Mouse (Mus musculus) ZHBTc4 (cell line): ENCODE results near the gene 4930442H23Rik.

Source experiments
- DNase-seq: peaks from one replicate; pipeline ENCODE4 v3.0.0-alpha.2; 2011; ENCODE audit warnings: low read depth, low spot score

4930442H23Rik gene

DNA sequence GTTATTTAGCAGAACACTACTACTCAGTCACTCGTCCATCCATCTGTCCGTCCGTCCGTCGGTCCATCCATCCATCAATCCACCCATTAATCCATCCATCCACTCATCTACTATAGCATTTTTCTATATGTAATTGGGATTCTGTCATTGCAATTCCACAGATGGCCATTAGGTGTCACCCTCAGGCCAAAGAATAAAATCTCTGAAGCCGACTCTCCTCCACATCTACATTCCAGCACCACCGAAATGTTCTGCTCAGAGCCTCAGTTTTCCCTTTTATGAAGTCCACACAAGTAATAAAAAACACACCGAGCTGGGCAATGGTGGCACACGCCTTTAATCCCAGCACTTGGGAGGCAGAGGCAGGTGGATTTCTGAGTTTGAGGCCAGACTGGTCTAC, 14.6 kb upstream of the 4930442H23Rik start:
- peak; percentile 75 for DNase-seq

DNA sequence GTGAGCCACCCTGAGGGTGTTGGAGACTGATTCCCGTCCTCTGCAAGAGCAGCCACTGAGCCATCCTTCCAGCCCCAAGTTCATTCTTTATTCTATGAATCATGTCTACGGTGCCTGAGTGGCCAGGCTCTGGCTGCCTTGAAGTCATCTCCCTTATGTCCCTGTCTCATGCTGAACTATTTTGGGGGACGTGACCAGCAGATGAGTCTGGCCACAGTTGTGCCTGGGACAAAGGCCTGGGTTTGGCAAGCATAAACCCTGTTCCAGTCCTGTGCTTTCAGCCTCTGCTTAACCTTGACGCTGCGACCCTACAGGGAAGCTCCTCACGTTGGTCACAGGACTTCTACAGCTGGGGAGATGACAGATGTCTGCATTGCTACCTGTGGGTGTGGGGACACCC, 13.7 kb upstream of the 4930442H23Rik start:
- DNase-seq, result no peak

DNA sequence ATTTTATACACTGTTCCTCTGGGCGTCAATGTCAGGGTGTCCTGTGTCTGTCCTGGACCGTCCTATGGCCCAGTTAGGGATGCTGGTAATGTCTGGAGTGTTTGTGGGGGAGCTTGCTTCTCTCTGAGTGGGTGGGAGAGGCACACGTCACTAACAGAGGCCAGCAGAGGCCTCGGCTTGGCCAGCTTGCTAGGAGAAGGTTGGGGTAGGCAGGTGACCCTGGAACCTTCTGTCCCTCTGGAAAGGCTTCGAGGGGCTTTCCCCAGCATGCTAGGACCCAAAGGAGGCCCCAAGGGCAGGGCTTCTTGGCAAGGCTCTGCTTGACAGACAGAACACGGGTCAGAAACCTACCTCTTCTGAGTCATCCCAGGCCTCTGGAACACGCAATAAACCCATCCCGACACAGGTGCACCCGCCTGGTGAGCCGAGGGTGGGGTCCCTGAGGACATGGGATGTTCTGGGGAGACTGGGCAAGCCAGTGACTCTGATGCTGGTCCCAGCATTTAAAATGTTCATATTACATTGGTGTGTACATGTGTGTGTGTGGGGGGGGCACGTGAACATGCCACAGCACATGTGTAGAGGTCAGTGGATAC, 12.9 kb upstream of the 4930442H23Rik start:
- no peak for DNase-seq

DNA sequence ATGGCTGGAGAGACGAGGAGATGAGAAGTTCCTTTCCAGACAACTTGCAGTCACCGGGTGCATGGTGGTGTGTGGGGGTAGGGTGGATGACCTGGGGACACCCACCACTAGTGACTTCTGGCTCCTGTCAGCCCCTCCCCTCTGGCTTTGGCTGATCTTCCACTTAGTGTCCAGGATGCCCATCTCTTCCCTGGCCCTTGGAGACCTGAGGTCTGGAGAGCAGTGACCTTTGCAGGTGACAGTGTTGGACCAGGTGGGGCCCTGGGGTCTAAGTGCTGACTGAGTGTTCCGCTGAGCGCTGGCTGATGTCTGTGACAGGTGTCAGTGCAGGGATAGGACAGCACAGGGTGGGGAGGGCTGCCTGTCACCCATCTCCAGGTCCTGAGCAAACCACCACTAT, 11.7 kb upstream of the 4930442H23Rik start:
- DNase-seq, result no peak

DNA sequence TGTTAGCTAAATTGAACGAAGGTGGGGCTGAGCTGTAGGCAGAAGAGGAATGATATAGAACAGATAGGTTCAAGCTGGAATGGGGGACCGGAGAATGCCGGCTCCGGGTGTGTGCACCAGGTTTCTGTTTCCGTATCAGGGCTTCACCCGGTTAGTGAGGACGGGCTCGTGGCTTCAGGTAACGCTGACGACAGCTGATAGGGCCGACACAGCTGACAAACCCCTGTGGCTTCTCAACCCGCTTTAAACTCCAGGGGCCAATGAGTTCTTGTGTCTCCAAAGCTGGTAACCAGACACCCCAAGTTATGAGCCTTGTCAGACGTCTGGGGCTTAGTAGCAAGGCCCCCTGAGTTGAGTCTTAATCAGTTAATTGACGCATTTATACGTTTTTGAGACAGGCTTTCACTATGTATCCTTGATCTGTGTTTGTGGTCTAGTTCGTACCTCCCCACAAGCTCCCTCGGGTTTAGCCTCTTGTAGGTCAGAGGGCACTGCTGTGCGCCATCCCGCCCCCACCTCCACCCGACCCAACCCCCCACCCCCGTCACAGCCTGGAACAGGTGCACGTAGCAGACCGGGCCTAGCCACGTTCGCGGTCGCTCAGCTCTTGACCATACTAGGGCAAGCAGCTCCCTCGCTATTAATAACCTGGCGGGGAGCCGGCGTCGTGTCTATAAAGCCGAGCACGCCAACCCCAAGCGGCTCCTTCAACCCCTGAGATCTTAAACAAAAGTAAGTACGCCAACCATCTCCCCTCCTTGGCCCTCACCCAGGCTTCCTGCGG, 10.5 kb upstream of the 4930442H23Rik start:
- no peak for DNase-seq

DNA sequence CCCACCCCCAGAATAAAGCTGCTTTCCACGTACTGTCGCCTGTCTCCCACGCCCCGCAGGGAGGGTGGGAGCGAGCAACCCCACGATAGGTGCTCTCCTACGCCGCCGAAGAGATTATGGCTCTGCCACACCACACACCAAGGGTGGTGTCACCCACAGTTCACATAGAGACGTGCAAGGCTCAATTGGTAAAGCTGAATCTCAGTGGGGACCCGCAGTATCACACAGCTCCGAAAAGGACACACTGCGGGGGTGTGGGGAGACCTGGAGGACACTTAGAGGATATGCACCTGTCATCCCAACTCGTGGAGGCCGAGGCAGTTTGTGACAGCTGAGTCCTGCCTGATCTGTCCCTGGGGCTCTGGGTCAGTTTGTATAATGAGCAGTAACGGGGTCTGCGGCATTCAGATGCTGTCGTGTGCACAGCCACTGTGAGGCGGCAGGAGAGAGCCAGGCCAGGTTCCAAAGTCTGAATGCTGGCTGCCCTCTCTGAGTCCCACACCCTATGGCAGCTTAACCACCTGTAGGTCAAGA, 9.4 kb upstream of the 4930442H23Rik start:
- DNase-seq, result peak; percentile 46

DNA sequence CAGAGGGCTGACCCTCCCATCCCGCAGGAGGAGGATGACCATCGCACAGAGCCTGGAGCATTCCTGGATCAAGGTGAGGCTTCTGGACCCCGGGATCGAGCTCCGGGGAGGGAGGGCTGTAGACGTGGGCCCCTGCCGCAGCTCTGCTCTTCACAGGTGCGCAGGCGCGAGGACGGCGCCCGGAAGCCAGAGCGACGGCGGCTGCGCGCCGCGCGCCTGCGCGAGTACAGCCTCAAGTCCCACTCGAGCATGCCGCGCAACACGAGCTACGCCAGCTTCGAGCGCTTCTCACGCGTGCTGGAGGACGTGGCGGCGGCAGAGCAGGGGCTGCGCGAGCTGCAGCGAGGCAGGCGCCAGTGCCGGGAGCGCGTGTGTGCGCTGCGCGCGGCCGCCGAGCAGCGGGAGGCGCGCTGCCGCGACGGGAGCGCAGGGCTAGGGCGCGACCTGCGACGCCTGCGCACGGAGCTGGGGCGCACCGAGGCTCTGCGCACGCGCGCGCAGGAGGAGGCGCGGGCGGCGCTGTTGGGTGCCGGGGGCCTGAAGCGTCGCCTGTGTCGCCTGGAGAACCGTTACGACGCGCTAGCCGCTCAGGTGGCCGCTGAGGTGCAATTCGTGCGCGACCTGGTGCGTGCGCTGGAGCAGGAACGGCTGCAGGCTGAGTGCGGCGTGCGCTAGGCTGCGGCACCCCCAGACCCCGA, 8.8 kb upstream of the 4930442H23Rik start:
- DNase-seq, result peak; percentile 94

DNA sequence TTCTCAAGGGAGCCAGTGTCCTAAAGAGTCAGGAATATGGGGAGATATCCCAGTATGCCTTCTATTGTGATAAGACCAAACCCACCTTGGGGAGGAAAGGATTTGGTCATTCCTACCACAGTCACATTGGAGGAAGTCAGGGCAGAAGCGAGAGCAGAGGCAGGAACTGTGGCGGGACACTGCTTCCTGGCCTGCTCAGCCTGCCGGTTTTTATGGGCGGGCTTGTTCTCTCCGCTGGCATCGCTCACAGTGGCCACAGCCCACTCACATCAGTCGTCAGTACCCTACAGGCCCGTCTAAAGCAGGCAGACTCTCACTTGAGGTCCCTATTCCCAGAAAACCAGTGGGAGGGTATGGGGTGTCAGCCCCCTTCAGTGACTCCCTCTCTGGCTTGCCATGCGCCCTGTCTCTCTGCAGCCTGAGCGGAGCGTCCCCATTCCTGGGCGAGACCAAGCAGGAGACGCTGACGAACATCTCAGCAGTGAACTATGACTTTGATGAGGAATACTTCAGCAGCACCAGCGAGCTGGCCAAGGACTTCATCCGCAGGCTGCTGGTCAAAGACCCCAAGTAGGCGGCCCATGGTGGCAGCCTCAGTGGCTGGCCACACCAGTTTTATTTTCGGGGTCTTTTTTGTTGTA, 7.8 kb upstream of the 4930442H23Rik start:
- DNase-seq, result no peak

DNA sequence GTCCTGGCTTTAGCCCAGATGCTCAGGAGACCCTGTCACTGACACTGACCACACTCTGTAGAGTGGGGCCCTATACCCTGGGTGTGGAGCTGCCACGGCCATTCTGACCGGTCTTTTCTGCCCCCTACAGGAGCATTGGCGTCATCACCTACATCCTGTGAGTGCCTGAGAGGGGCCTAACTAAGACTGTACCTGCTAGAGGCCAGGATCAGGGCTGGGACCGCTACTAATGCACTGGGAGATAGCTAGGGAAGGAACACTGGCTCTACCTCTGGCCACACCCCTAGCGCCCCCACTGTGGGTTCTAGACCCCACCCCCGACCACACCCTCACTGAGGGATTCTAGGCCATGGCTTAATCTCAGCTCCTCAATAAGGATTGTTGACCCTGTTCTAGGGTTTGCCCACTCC, 7.3 kb upstream of the 4930442H23Rik start:
- peak; percentile 66 for DNase-seq

DNA sequence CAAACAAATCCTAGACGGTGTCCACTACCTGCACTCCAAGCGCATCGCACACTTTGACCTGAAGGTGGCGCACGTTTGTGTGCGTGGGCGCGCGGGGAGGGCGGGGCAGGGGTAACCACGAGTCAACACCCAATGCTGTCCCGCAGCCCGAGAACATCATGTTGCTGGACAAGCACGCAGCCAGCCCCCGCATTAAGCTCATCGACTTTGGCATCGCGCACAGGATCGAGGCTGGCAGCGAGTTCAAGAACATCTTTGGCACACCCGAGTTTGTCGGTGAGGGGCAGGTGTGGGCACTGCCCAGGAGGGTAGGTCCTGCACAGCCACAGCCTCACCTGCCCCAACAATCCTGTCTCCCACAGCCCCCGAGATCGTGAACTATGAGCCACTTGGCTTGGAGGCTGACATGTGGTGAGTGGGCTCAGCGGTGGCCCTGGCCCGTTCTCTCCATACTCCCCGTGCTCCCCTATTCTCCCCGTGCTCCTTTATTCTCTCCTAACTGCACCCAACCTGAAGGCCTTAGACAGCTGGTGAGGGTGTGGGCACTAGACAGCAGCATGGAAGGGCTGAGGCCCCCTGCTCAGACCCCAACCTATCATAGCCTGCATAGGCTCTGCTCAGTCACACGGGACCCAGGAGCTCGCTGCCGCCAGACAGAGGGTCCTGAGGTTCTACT, 6.7 kb upstream of the 4930442H23Rik start:
- peak; percentile 92 for DNase-seq

DNA sequence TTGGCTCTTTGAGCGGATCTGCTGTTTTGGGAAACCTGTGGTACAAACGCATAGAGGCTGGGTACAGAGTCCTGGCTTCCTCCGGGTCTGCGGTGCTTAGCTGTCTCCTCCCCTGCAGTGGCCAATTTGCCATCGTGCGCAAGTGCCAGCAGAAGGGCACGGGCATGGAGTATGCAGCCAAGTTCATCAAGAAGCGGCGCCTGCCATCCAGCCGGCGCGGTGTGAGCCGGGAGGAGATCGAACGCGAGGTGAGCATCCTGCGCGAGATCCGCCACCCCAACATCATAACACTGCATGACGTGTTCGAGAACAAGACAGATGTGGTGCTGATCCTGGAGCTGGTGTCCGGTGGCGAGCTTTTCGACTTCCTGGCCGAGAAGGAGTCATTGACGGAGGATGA, 6.2 kb upstream of the 4930442H23Rik start:
- no peak for DNase-seq

DNA sequence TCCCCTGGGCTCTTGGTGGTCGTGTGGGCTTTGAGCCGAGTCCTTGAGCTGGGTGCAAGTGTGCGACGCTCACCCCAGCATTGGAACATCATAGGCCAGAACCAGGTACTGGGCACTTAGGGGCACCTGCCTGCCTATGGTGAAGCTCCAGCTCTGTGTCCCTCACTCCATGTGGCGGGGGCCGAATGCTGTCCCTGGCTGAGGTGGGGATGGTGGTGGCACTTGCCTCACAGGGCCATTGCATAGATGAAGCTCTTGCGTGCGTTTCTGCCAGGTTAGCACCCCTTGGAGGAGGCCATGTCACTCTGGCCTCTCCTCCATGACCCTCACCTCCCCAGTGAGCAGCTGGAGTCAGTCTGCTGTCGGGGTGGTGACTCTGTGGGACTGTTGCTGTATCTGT, 3.5 kb upstream of the 4930442H23Rik start:
- no peak for DNase-seq

DNA sequence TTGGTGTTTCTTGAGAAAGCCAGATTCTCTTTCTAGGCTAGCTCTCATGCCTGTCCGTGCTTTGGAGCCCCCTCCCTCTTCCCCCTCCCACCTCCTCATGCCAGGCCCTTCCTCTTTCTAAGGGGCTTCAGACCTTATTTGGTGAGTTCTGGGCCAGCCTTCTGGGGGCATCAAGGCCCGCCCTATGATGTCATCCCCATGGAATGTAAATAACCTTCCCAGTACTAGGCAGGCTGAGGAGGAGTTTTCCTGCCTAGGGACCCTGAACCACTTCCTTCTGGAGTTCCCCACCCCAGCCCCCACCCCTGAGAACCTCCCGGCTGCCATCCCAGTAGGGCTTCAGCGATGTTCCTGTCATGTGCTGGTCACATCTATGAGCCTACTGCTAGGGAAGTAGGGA, 1.1 kb upstream of the 4930442H23Rik start:
- DNase-seq, result peak; percentile 76

DNA sequence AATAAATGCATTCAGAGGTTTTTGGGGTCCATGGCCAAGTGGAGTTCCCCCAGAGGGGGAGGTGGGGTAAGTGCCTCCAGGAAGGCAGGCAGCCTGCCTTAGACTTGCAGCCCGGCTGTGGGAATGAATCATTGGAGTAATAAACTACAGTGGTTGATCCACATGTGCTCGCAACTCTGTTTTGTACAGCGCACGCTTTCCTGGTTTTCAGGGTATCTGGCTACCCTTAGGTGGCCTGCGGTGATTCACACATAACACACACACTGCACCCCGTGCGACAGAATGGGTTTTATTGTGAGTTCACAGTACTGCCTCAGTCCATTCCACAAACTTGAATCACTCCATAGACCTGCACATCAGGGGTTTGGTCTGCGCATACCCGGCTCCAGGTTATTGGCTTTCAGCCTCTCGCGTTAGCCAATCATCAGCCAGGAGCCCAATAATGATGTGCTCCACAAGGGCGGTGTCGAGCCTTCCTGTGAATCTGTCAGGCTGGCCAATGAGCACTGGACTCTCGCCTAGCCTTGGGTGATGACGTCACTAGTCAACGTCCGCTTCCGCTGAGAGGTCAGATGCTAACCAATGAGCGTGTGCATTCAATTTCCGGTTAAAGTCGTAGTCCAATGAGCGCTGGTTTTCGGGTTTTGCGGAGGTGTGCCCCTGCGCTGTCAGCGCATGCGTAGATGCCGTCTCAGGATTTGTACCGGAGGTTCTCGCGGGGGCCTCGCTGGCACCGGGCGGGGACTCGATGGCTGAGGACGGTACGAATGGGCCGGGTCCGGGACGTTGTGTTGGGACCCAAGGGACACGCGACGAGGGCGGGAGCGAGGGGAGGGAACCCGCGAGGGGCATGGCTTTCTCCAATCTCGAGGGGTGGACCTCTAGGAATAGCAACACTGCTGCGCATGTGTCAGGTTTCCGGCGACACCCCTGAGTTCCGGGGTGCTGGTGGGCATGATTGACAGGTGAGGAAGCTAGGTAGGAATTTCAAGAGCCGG, 1.0 kb downstream of the 4930442H23Rik start, which contains the start of gene Dapk3:
Gene Dapk3, plus strand, starts transcription at position 670 of the 998 bp plus-strand sequence.
- peak; percentile 99 for DNase-seq

DNA sequence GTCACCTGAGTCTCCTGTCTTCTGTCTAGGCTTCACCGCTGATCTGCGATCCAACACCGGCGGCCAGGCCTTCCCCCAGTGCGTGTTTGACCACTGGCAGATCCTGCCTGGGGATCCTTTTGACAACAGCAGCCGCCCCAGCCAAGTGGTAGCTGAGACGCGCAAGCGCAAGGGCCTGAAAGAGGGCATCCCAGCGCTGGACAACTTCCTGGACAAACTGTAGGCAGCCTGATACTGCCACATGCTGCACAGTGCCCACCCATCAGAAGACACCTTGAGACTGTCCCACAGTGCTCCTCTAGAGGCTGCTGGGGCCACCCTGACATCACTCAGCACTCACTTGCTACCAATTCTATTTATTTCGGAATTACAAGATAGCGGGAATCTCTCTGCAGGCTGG, 1.8 kb downstream of the 4930442H23Rik start:
- DNase-seq, result peak; percentile 48

DNA sequence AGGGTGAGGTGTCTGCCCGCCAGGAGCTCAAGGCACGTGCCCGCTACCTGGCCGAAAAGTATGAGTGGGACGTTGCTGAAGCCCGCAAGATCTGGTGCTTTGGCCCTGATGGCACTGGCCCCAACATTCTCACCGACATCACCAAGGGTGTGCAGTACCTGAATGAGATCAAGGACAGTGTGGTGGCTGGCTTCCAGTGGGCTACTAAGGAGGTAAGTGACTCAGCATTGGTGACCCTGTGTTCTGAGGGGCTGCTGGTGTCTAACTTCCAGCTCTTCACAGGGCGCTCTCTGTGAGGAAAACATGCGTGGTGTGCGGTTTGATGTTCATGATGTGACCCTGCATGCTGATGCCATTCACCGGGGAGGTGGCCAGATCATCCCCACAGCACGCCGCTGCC, 2.7 kb downstream of the 4930442H23Rik start:
- DNase-seq, result no peak

DNA sequence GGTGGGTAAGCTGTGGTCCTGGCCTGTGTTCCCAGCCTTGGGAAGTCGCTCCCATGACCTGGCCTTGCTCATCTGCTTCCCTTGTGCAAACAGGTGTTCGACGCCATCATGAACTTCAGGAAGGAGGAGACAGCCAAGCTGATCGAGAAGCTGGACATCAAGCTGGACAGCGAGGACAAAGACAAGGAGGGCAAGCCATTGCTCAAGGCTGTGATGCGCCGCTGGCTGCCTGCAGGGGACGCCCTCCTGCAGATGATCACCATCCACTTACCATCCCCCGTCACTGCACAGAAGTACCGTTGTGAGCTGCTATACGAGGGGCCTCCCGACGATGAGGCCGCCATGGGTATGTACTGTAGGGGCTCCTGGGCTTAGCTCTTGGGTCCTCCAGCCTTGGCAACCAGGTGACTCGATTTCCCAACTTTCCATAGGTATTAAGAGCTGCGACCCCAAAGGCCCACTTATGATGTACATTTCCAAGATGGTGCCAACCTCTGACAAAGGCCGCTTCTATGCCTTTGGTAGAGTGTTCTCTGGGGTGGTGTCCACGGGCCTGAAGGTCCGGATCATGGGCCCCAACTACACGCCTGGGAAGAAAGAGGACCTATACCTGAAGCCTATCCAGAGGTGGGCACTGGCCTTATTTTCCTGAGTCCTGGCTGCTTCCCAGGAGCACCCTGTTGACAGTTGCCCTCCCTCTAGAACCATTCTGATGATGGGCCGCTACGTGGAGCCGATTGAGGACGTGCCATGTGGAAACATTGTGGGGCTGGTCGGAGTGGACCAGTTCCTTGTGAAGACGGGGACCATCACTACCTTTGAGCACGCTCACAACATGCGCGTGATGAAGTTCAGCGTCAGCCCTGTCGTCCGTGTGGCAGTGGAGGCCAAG, 4.0 kb downstream of the 4930442H23Rik start:
- peak; percentile 59 for DNase-seq

DNA sequence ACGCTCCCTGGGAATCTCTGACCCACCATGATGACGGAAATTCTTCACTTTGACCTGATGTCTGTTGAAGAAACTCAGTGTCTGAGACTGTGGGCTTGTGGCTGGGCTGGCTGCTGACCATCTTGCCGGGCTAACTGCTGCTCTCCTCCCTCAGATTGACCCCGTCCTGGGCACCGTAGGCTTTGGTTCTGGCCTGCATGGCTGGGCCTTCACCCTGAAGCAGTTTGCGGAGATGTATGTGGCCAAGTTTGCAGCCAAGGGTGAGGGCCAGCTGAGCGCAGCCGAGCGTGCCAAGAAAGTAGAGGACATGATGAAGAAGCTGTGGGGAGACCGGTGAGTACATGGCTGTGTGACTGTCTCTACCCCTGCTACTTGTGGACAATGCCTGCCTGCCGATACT, 4.7 kb downstream of the 4930442H23Rik start:
- DNase-seq, result no peak
